Mouse (Mus musculus): ENCODE data around the gene Gaa.

The Gaa gene

DNA sequence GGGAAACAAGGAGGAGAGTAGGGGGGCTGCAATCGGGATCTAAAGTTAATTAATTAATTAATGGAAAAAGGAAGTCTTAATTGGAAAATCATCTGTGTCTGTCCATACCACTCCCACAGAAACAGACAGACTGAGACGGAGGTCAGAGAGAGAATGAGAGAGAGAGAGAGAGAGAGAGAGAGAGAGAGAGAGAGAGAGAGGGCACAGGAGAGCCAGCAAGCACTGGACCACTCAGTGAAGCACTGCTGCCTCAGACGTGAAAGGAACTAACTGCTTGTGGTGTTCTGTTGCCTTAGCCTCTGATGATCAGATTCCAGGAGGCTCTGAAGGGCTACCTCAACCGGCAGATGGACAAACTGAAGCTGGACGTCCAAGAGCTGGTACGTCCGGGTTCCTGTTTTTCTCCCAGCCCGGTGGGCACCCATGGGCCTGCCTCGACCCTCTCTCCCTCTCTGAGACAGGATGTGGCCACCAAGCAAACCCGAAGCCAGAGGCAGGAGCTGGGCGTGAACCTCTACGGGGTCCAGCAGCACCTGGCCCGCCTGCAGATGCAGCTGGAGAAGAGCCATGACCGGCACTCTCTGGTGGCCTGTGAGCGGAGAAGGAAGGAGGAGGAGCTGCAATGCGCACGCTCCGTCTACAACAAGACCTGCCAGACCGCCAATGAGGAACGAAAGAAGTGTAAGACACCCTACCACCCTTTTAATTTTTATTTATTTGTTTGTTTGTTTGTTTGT, 30.0 kb upstream of the Gaa start:
- no peak for TF ChIP-seq GATA4 (IDR thresholded peaks at IDR 0.05; ENCODE audit: insufficient replicate concordance, low read length)

GRCm38 (mm10) chr11:119238305-119238721, 29.4 kb upstream of the Gaa start:
- no peak for TF ChIP-seq GATA4 (IDR thresholded peaks at IDR 0.05; ENCODE audit: insufficient replicate concordance, low read length)

- TF ChIP-seq GATA4 (IDR thresholded peaks at IDR 0.05; ENCODE audit: insufficient replicate concordance, low read length), result no peak
Measured at GRCm38 (mm10) chr11:119239480-119239879, 28.2 kb upstream of the Gaa start.

GRCm38 (mm10) chr11:119249011-119249410, 18.7 kb upstream of the Gaa start:
- no peak for TF ChIP-seq GATA4 (IDR thresholded peaks at IDR 0.05; ENCODE audit: insufficient replicate concordance, low read length)

- no peak for TF ChIP-seq GATA4 (IDR thresholded peaks at IDR 0.05; ENCODE audit: insufficient replicate concordance, low read length)
Measured at GRCm38 (mm10) chr11:119250998-119251397, 16.7 kb upstream of the Gaa start.

DNA sequence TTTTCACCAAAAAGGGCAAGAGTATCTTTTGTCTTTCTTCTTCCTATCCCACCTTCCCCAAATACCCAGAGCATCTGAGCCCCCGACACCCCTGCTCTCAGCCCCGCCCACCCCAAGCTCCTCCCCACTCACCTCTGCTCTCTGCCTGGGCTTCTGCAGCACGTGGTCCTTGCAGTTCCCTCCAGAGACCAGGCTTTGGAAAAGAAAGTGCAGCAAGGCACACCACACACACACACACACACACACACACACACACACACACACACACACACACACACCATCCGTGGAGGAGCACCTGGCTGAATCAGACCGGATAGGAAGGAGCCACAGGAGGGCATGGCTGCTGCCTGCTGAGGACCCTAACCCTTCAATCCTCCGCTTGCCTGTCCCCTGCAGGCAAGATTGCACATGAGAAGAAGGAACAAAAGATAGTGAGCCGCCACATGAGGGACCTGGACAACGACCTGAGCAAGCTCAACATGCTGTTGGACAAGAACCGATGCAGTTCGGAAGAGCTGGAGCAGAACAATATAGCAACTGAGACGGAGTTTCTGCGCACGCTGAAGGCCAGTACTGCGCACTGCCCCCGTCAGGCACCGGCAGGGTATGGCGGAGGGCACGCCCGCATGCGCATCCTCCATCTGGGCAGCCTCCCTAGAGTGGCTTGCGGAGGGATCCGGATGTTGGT, 14.7 kb upstream of the Gaa start:
- TF ChIP-seq GATA4 (IDR thresholded peaks at IDR 0.05; ENCODE audit: insufficient replicate concordance, low read length), result no peak

DNA sequence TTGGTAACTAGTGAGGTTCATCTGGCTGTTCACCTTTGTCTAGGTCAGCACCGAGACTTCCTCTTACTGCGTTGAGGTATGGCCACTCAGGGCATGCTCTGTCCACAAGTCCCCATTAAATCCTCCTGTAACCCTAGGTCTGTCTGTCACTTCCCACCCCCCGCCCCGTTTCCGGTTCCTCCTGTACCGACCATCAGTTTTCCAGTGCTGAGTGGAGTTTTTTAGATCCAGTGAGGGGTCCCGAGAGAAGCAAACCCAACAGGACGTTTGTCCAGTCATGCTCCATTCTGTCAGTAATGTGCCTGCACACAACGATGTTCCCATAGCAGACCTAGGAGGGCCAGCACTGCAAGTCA, 9.5 kb upstream of the Gaa start:
- TF ChIP-seq GATA4 (IDR thresholded peaks at IDR 0.05; ENCODE audit: insufficient replicate concordance, low read length), result no peak

DNA sequence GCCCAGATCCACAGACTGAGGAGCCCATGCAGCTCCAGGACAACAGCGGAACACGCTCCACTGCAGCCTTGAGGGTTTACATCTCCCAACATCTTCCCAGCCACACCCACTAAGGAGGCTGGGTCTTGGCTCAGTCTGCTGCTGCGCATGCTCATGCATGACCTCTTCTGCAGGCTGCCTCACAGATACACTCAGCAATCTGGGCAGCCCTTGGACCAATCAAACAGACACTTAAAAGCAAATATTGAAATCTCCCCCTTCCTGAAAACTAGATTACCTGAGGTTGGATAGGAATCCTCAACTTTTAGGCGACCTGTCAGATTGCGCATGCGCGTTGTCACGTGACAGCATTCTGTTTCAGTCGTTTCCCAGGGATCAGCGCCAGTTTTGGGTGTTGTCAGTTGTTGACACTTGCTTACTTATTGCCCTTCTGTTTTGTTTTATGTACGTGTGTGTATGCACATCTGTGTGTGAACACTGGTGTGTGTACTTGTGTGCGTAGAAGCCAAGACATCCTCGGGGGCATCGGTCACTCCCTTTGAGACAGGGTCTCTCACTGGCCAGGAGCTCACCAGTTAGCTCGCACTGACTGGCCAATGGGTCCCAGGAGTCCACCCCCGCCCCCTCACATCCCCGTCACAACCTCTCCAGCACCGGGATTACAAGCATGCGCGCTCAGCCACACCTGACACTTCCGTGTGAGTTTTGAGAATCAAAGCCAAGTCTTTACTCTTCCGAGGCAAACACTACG, 8.9 kb upstream of the Gaa start:
- no peak for TF ChIP-seq GATA4 (IDR thresholded peaks at IDR 0.05; ENCODE audit: insufficient replicate concordance, low read length)

GRCm38 (mm10) chr11:119259977-119260376, 7.7 kb upstream of the Gaa start:
- no peak for TF ChIP-seq GATA4 (IDR thresholded peaks at IDR 0.05; ENCODE audit: insufficient replicate concordance, low read length)

GRCm38 (mm10) chr11:119264413-119264812, 3.3 kb upstream of the Gaa start:
- TF ChIP-seq GATA4 (IDR thresholded peaks at IDR 0.05; ENCODE audit: insufficient replicate concordance, low read length), result no peak

GRCm38 (mm10) chr11:119265811-119266210, 1.9 kb upstream of the Gaa start:
- no peak for TF ChIP-seq GATA4 (IDR thresholded peaks at IDR 0.05; ENCODE audit: insufficient replicate concordance, low read length)

- no peak for TF ChIP-seq GATA4 (IDR thresholded peaks at IDR 0.05; ENCODE audit: insufficient replicate concordance, low read length)
Measured at GRCm38 (mm10) chr11:119267241-119267674, 429 bp upstream of the Gaa start.

DNA sequence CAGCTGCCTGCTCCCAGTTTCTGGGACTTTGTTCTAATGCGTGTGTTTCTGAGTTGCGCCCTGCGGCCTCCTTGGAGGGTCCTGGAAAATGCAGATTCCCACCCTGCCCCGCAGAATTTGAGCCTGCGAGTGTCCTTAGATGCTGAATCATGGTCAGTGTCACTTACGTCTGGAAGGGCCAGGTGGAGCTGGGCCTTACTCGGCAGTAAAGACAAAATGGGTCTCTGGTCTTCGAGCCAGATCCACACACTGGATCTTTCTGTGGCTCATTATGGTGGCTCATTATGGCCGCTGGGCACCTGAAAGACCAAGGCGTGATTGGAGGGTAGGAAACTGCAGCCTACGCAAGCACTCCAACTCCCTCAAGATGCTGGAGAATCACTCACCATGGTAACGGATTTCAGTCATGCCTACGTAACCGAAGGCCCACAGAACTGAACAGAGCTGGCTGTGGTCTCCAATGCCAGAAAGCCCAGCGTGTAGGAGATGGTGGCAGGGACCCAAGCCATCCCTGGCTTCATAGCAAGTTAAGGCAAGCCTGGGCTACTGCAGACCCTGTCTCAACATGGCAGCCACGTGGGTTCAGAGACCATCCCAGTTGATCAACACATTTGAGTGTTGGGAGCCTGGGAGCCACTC, 989 bp downstream of the Gaa start:
- TF ChIP-seq GATA4 (IDR thresholded peaks at IDR 0.05; ENCODE audit: insufficient replicate concordance, low read length), result no peak

GRCm38 (mm10) chr11:119273186-119273930, 5.7 kb downstream of the Gaa start:
- TF ChIP-seq GATA4 (IDR thresholded peaks at IDR 0.05; ENCODE audit: insufficient replicate concordance, low read length), result no peak

DNA sequence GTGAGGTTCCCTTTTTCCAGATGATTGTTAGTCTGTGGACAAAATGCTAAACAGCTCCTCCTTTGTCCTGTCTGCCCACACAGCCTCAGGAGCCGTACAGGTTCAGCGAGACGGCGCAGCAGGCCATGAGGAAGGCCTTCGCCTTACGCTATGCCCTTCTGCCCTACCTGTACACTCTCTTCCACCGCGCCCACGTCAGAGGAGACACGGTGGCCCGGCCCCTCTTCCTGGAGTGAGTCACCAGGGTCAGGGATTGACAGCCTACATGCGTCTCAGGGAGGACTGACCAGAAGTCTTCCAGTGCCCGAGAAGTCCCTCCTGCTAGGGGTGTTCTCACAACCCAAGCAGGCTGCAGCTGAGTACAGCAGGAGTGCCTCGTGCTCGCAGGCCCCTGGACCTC, 13.3 kb downstream of the Gaa start:
- no peak for TF ChIP-seq GATA4 (IDR thresholded peaks at IDR 0.05; ENCODE audit: insufficient replicate concordance, low read length)
